Mouse (Mus musculus) liver, postnatal 0 days (tissue): ENCODE measurements around the gene Ankrd9.

Source experiments
- CTCF ChIP-seq: sonication (generic); IDR thresholded peaks from 2 replicates; pipeline ENCODE4 v1.5.1; 2016; ENCODE audit warnings: antibody characterized with exemption, low read depth
- EP300 ChIP-seq: IDR thresholded peaks from 2 replicates; pipeline ENCODE4 v1.6.1; 2016; ENCODE audit warnings: antibody characterized with exemption, low read depth, mild to moderate bottlenecking

GRCm38 (mm10) chr12:110954351-110954991 is 24.4 kb downstream of the Ankrd9 start:
- no peak for TF ChIP-seq CTCF
- no peak for TF ChIP-seq EP300
